Mouse (Mus musculus): ENCODE measurements around the gene Gjb1. TPM values are rescaled to one million over a fixed set of nuclear protein-coding genes. Genes with fewer than 3 reads are reported as not detected.
A peak's percentile ranks its signal among the peaks of the same experiment; 100 is the strongest.

The Gjb1 gene
- polyA plus RNA-seq, 1 experiment = not detected

- Histone ChIP-seq H3K4me3 (ENCODE audit: insufficient read depth, low read length) (peak within 1 kb of the TSS; percentile 98), H3K4me1 (ENCODE audit: control insufficient read depth, insufficient read depth, low read length) (peaks cover 6% of the 10 kb centered on the region), H3K27ac (ENCODE audit: insufficient read depth, low read depth, low read length) (peak within 1 kb of the TSS; percentile 96)
- no peak for TF ChIP-seq CTCF (IDR thresholded peaks at IDR 0.05; ENCODE audit: low read depth, low read length)
- no peak for TF ChIP-seq POLR2A (IDR thresholded peaks at IDR 0.05; ENCODE audit: borderline replicate concordance, low read depth, low read length)
These were observed 53.2 kb downstream of the Gjb1 start, which contains the start of gene Nono for GRCm38 (mm10) chrX:101429142-101429949. TSS of gene Nono (plus strand) at chrX:101429318.

GRCm38 (mm10) chrX:101429976-101430375, 53.8 kb downstream of the Gjb1 start:
- peak overlapping the region; percentile 87 for H3K27ac ChIP-seq (ENCODE audit: insufficient read depth, low read depth, low read length)
- no peak for TF ChIP-seq CTCF (IDR thresholded peaks at IDR 0.05; ENCODE audit: low read depth, low read length)
- TF ChIP-seq POLR2A (IDR thresholded peaks at IDR 0.05; ENCODE audit: borderline replicate concordance, low read depth, low read length) = no peak
- H3K4me1 ChIP-seq (ENCODE audit: control insufficient read depth, insufficient read depth, low read length) = peaks cover 6% of the 10 kb centered on the region
- peak overlapping the region; percentile 98 for H3K4me3 ChIP-seq (ENCODE audit: insufficient read depth, low read length)

Other genes with a start within 250 kb of the Gjb1 start
- gene Snx12, start 153.8 kb upstream of the Gjb1 start, polyA plus RNA-seq (2012; ENCODE audit: insufficient read depth, insufficient read length, missing spikeins) = 55.8 and 66.5 TPM in 2 replicates
- gene Foxo4, start 121.8 kb upstream of the Gjb1 start, polyA plus RNA-seq (2012; ENCODE audit: insufficient read depth, insufficient read length, missing spikeins) = 27.9 and 29.2 TPM in 2 replicates
- gene Gm614, start 112.4 kb upstream of the Gjb1 start, polyA plus RNA-seq (2012; ENCODE audit: insufficient read depth, insufficient read length, missing spikeins) = 2.3 TPM in 1 of 2 replicates, not detected in the other
- gene Il2rg, start 108.1 kb upstream of the Gjb1 start, polyA plus RNA-seq (2012; ENCODE audit: insufficient read depth, insufficient read length, missing spikeins) = 167 and 176 TPM in 2 replicates
- gene Gm20489, start 107.4 kb upstream of the Gjb1 start, polyA plus RNA-seq (2012; ENCODE audit: insufficient read depth, insufficient read length, missing spikeins) = 2.3 TPM in 1 of 2 replicates, not detected in the other
- gene Med12, start 102.3 kb upstream of the Gjb1 start, polyA plus RNA-seq (2012; ENCODE audit: insufficient read depth, insufficient read length, missing spikeins) = 64.7 and 73.5 TPM in 2 replicates
- not detected in 2 replicates for gene Nlgn3, start 77.2 kb upstream of the Gjb1 start, polyA plus RNA-seq (2012; ENCODE audit: insufficient read depth, insufficient read length, missing spikeins)
- 34.3 and 41.8 TPM in 2 replicates for gene Zmym3, start 44.5 kb downstream of the Gjb1 start, polyA plus RNA-seq (2012; ENCODE audit: insufficient read depth, insufficient read length, missing spikeins)
- gene Nono, start 52.9 kb downstream of the Gjb1 start, polyA plus RNA-seq (2012; ENCODE audit: insufficient read depth, insufficient read length, missing spikeins) = 242 and 247 TPM in 2 replicates
- gene Itgb1bp2, start 72.7 kb downstream of the Gjb1 start, polyA plus RNA-seq (2012; ENCODE audit: insufficient read depth, insufficient read length, missing spikeins) = 1.2 TPM in 1 of 2 replicates, not detected in the other
- gene Taf1, start 156.4 kb downstream of the Gjb1 start, polyA plus RNA-seq (2012; ENCODE audit: insufficient read depth, insufficient read length, missing spikeins) = 32.9 and 34.3 TPM in 2 replicates